Mouse (Mus musculus) limb, embryonic 11.5 days (tissue): Measurements from ENCODE around the gene Dock2. TPM values are rescaled to one million over a fixed set of nuclear protein-coding genes. Genes with fewer than 3 reads are reported as not detected.

Source experiments
- ATAC-seq: fragments of 200-750 bp; cut with Nextera tagmentation; 2 replicates; pipeline ENCODE4 v1.8.0; 2017; ENCODE audit warnings: low read depth; ENCODE audit not compliant: insufficient number of reproducible peaks, low FRiP score, low TSS enrichment
- DNase-seq: peaks from one replicate; pipeline ENCODE4 v3.0.0-alpha.2; 2015; ENCODE audit warnings: low spot score
- H3K27ac ChIP-seq: fragments of 300-500 bp; sonication (generic); replicated peaks from 2 replicates; pipeline ENCODE4 v1.5.1; 2014; ENCODE audit warnings: low read depth, mild to moderate bottlenecking, low read length
- H3K27me3 ChIP-seq: fragments of 300-500 bp; sonication (generic); 2 replicates; pipeline ENCODE4 v1.6.1; 2014; ENCODE audit warnings: mild to moderate bottlenecking, low read length, mixed read lengths; ENCODE audit not compliant: control insufficient read depth, insufficient read depth
- H3K36me3 ChIP-seq: fragments of 300-500 bp; sonication (generic); 2 replicates; pipeline ENCODE4 v1.6.1; 2014; ENCODE audit warnings: mild to moderate bottlenecking, low read length, moderate library complexity, mixed read lengths; ENCODE audit not compliant: control insufficient read depth, insufficient read depth
- H3K4me1 ChIP-seq: fragments of 300-500 bp; sonication (generic); 2 replicates; pipeline ENCODE4 v1.6.1; 2014; ENCODE audit warnings: low read length, mixed read lengths; ENCODE audit not compliant: control insufficient read depth, insufficient read depth
- H3K4me2 ChIP-seq: fragments of 300-500 bp; sonication (generic); 2 replicates; pipeline ENCODE4 v1.6.1; 2014; ENCODE audit warnings: low read depth, mild to moderate bottlenecking, moderate library complexity; ENCODE audit not compliant: severe bottlenecking
- H3K4me3 ChIP-seq: fragments of 300-500 bp; sonication (generic); 2 replicates; pipeline ENCODE4 v1.5.1; 2014; ENCODE audit warnings: low read depth, low read length
- H3K9ac ChIP-seq: fragments of 300-500 bp; sonication (generic); 2 replicates; pipeline ENCODE4 v1.6.1; 2014; ENCODE audit warnings: mild to moderate bottlenecking, low read length
- H3K9me3 ChIP-seq: fragments of 300-500 bp; sonication (generic); 2 replicates; pipeline ENCODE4 v1.6.1; 2016; ENCODE audit warnings: low read length; ENCODE audit not compliant: control insufficient read depth
- WGBS: fragments of 180-500 bp; shearing (Covaris S2); extraction: QIAGEN DNeasy Blood & Tissue Kit; methylation state at CpG from one replicate; pipeline ENCODE4 v1.1.7; 2014; 5-methylcytosine and 5-hydroxymethylcytosine counted together
- polyA plus RNA-seq: library from polyadenylated mRNA; unstranded; fragments of >200 nt; fragmentation: Nextera tagmentation; extraction: Ambion mirVana; gene quantifications from 2 replicates; pipeline ENCODE4 v1.2.1, GENCODE M21; 2014

The Dock2 gene
- polyA plus RNA-seq, 1 experiment from 2014 or later: 0.25 TPM

DNA sequence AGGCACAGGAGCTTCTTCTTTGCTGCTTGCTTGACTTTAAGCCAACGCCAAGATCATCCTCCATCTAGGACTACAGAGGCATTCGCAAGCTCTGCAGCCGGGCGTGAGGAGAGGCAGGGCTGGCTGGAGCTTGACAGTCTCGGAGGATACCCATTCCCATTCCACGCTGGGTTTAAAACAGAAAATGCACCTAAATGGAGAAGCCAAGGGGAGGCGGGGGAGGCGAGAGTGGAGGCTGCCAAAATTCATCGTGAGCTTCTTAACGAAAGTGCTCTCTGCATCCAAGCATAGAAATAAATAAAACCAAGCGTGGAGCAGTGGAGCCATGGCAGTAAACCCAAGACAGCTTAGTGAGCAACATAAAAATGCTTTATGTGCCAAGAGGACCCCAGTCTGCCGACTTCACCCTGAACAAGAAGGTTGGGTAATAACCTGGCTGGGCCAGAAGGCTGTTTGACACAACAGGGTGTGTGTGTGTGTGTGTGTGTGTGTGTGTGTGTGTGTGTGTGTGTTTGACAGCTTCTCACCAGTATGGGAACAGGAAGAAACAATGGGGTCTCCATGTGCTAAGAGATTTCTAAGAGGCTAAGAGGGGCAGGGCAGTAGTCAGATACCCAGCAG, 524.7 kb downstream of the Dock2 start:
- WGBS: 79% methylated on average over 12 of the region's 12 CpGs
- Histone ChIP-seq H3K27ac (no peak overlapping the region), H3K9me3 (no peaks in the 10 kb centered on the region), H3K4me3 (no peak overlapping the region), H3K9ac (no peak overlapping the region), H3K4me1 (no peaks in the 10 kb centered on the region), H3K27me3 (no peaks in the 10 kb centered on the region), H3K4me2 (no peak overlapping the region), H3K36me3 (no peaks in the 10 kb centered on the region)
- ATAC-seq (no peak), DNase-seq (no peak)

DNA sequence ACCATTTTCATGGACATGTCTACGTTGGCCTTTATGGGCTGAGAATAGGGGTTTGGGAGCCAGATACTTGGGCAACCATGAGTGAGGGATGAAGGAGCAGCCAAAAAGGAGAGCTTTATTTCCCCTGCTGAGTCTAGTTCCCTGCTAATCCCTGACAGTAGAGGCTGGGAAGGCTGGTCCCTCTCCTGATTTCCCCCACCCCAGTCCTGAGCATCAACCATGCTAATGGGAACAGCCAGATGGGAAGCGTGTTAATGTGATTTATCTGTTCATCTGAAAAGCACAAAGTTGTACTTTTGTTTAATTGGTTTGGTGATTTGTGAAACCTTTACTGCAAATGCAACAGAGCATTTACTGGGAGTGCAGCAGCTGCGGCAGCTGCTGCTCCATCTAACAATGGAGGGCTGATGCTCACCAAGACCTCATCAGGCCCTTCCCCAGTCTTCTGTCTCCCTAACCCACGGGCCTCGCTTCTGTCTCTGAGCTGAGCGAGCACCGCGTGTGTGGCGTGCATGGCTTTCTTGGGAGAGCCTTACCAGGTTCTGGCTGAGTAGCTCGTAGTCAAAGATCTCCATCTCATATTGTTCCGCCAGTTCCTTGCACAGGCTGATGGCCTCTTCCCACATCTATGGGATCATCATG, 526.0 kb downstream of the Dock2 start:
- 90% methylated on average over 11 of the region's 11 CpGs for WGBS
- Histone ChIP-seq H3K9ac (no peak overlapping the region), H3K36me3 (no peaks in the 10 kb centered on the region), H3K9me3 (no peaks in the 10 kb centered on the region), H3K4me3 (no peak overlapping the region), H3K27me3 (no peaks in the 10 kb centered on the region), H3K4me1 (no peaks in the 10 kb centered on the region), H3K27ac (no peak overlapping the region), H3K4me2 (no peak overlapping the region)
- DNase-seq (no peak), ATAC-seq (no peak)

DNA sequence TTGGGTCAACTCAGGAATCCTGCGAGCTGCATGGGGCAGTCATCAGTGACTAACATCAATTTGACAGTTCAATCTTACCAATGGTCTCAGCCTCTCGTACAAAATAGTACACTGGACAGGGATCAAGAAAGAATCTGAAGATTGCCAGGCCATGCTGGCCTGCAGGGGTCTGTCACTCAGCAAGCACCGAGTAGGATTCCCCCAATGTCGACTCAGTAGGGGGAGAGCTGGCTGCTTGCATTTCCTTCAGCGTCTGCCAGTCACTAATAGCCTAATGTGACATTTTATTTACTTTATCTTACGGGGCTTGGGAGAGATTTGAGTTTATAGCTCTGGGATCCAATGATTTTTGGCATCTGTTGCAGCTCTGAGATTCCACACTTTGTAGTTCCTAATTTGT, 540.7 kb downstream of the Dock2 start:
- Histone ChIP-seq H3K4me2 (no peak overlapping the region), H3K27ac (no peak overlapping the region), H3K9ac (no peak overlapping the region), H3K36me3 (no peaks in the 10 kb centered on the region), H3K27me3 (no peaks in the 10 kb centered on the region), H3K4me3 (no peak overlapping the region), H3K4me1 (no peaks in the 10 kb centered on the region), H3K9me3 (no peaks in the 10 kb centered on the region; the same call in 1 of the 2 replicates)
- DNase-seq (no peak), ATAC-seq (no peak)
- WGBS: 51% methylated on average over 6 of the region's 6 CpGs

DNA sequence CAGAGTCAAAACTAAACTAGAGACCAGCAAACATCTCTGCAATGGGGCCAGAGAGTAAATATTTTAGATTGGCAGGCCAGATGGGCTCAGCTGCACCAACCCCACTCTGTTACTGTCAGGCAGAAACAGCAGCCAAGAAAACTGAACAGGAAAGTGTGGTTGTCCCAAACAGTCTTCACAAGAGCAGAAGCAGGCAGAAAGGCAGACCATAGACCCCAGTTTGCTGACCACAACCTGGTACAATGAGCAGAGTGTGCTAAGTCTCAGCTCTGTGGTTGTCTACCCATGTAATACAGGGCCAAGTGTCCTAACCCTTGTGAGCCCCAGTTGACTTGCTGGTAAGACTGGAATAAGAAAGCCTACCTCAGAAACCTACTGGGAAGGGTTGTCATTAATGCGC, 543.4 kb downstream of the Dock2 start:
- Histone ChIP-seq H3K9ac (no peak overlapping the region), H3K4me1 (no peaks in the 10 kb centered on the region), H3K27me3 (no peaks in the 10 kb centered on the region), H3K4me2 (no peak overlapping the region), H3K27ac (no peak overlapping the region), H3K9me3 (no peaks in the 10 kb centered on the region; the same call in 1 of the 2 replicates), H3K4me3 (no peak overlapping the region), H3K36me3 (no peaks in the 10 kb centered on the region)
- 97% methylated on average over 1 of the region's 1 CpGs for WGBS
- DNase-seq (no peak), ATAC-seq (no peak)

- Histone ChIP-seq H3K36me3 (no peaks in the 10 kb centered on the region), H3K4me3 (no peak overlapping the region), H3K27ac (no peak overlapping the region), H3K4me1 (no peaks in the 10 kb centered on the region), H3K27me3 (no peaks in the 10 kb centered on the region), H3K9ac (no peak overlapping the region), H3K4me2 (no peak overlapping the region), H3K9me3 (no peaks in the 10 kb centered on the region; the same call in 1 of the 2 replicates)
- WGBS: 84% methylated on average over 2 of the region's 2 CpGs
- DNase-seq (no peak), ATAC-seq (no peak)
Measured at GRCm38 (mm10) chr11:34239691-34240090, 544.0 kb downstream of the Dock2 start.

GRCm38 (mm10) chr11:34236885-34237284, 546.8 kb downstream of the Dock2 start:
- DNase-seq (no peak), ATAC-seq (no peak)
- H3K4me2 ChIP-seq: no peak overlapping the region
- H3K4me3 ChIP-seq: no peak overlapping the region
- H3K27me3 ChIP-seq: no peaks in the 10 kb centered on the region
- H3K4me1 ChIP-seq: no peaks in the 10 kb centered on the region
- no peaks in the 10 kb centered on the region; the same call in 1 of the 2 replicates for H3K9me3 ChIP-seq
- H3K27ac ChIP-seq: no peak overlapping the region
- H3K36me3 ChIP-seq: no peaks in the 10 kb centered on the region
- no peak overlapping the region for H3K9ac ChIP-seq
- WGBS: 84% methylated on average over 6 of the region's 6 CpGs

DNA sequence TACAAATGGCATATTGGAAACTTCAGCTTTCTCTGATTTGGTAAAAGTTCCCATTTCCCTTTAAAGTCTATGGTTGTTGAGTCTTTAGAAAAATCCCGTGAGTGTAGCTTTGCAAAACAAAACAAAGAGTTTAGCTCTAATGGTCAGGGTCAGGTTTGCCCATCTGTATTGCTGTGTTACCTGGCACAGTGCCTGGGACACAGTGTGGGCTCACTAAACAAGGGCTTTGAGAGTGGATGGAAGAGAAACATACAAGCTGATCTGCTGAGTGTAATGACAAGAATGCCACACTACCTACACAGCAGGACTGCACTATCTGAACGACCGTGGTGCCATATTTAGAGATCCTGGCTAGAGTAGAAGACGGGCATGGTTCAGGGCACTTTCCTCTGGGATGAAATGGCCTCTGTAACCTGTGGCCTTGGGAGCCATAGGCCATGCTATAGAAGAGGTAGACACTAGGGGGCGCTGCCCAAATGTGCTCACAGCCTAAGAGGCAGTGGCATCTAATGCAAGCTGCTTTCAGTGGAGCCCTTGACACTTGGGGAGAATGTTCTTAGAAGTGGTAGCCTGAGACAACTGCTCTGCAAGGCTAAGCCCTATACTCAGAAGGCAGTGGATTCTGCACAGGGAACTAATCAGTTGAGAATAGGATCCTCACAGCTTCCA, 547.5 kb downstream of the Dock2 start:
- no peak overlapping the region for H3K9ac ChIP-seq
- H3K9me3 ChIP-seq: no peaks in the 10 kb centered on the region; the same call in 1 of the 2 replicates
- no peaks in the 10 kb centered on the region for H3K4me1 ChIP-seq
- H3K36me3 ChIP-seq: no peaks in the 10 kb centered on the region
- no peak overlapping the region for H3K4me3 ChIP-seq
- ATAC-seq (no peak), DNase-seq (peak; percentile 68)
- no peak overlapping the region for H3K27ac ChIP-seq
- no peak overlapping the region for H3K4me2 ChIP-seq
- WGBS: 61% methylated on average over 5 of the region's 5 CpGs
- no peaks in the 10 kb centered on the region for H3K27me3 ChIP-seq

DNA sequence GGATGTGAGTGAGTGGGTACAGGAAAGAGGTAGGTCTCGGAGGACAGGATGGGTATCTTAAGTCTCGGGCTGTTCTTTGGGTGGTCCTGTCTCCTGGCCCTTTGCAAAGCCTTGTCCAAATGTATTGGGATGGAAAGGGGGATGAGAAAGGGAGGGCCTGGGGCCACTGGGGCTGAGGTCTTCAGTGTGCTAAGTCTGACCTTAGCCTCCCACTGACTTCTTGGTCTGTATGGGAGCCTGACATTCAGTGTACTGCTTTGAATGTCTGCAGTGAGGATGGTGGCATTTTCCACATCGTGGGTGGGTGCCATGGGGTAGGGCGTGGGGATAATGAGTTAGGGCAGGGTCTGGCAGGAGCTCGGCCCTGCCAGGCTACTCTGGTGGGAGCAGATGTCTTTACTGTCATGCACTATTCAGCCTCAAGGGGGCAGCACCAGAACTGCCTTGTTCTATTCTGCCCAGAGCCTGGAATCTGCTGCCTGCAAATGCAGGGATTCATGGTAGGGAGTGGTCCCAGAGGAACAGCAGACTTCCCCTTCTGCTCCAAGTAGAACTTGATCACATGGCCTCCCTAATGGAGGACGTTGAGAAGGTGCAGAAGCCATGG, 554.8 kb downstream of the Dock2 start:
- 37% methylated on average over 6 of the region's 6 CpGs for WGBS
- no peaks in the 10 kb centered on the region for H3K27me3 ChIP-seq
- DNase-seq (peak; percentile 89), ATAC-seq (peak; percentile 57; the same call in 1 of the 2 replicates)
- no peaks in the 10 kb centered on the region for H3K4me1 ChIP-seq
- H3K4me2 ChIP-seq: no peak overlapping the region
- no peak overlapping the region for H3K4me3 ChIP-seq
- no peak overlapping the region for H3K9ac ChIP-seq
- H3K27ac ChIP-seq: no peak overlapping the region
- H3K9me3 ChIP-seq: no peaks in the 10 kb centered on the region
- no peaks in the 10 kb centered on the region for H3K36me3 ChIP-seq
